Mouse (Mus musculus) midbrain, embryonic 11.5 days (tissue): ENCODE measurements around the gene Carns1. TPM values are rescaled to one million over a fixed set of nuclear protein-coding genes. Genes with fewer than 3 reads are reported as not detected.
"Not testable (repeated sequence)": the region's sequence is repeated elsewhere in the genome, so short reads cannot be mapped to it uniquely, and the experiment has no call there.

Experiments
- ATAC-seq: fragments of 200-750 bp; cut with Nextera tagmentation; 2 replicates; pipeline ENCODE4 v1.8.0; 2017; ENCODE audit warnings: moderate TSS enrichment, moderate library complexity; ENCODE audit not compliant: low FRiP score
- DNase-seq: peaks from one replicate; pipeline ENCODE4 v3.0.0; 2015; ENCODE audit warnings: low spot score; ENCODE audit errors: missing footprints
- H3K27ac ChIP-seq: fragments of 300-500 bp; sonication (generic); 2 replicates; pipeline ENCODE4 v1.5.1; 2014; ENCODE audit warnings: low read depth, low read length
- H3K27me3 ChIP-seq: fragments of 300-500 bp; sonication (generic); 2 replicates; pipeline ENCODE4 v1.6.1; 2014; ENCODE audit warnings: mild to moderate bottlenecking, low read length, moderate library complexity, mixed read lengths; ENCODE audit not compliant: control insufficient read depth, insufficient read depth
- H3K36me3 ChIP-seq: fragments of 300-500 bp; sonication (generic); 2 replicates; pipeline ENCODE4 v1.6.1; 2014; ENCODE audit warnings: mild to moderate bottlenecking, low read length, moderate library complexity, mixed read lengths; ENCODE audit not compliant: control insufficient read depth, insufficient read depth
- H3K4me1 ChIP-seq: fragments of 300-500 bp; sonication (generic); 2 replicates; pipeline ENCODE4 v1.6.1; 2014; ENCODE audit warnings: low read length; ENCODE audit not compliant: control insufficient read depth, insufficient read depth
- H3K4me2 ChIP-seq: fragments of 300-500 bp; sonication (generic); 2 replicates; pipeline ENCODE4 v1.6.1; 2014; ENCODE audit warnings: mild to moderate bottlenecking, moderate library complexity
- H3K4me3 ChIP-seq: fragments of 300-500 bp; sonication (generic); 2 replicates; pipeline ENCODE4 v1.5.1; 2014; ENCODE audit warnings: low read depth, low read length
- H3K9ac ChIP-seq: fragments of 300-500 bp; sonication (generic); 2 replicates; pipeline ENCODE4 v1.6.1; 2014; ENCODE audit warnings: low read length
- H3K9me3 ChIP-seq: fragments of 300-500 bp; sonication (generic); 2 replicates; pipeline ENCODE4 v1.6.1; 2016; ENCODE audit warnings: low read length; ENCODE audit not compliant: control insufficient read depth
- WGBS: fragments of 180-500 bp; shearing (Covaris S2); extraction: QIAGEN DNeasy Blood & Tissue Kit; methylation state at CpG from one replicate; pipeline ENCODE4 v1.1.7; 2014; 5-methylcytosine and 5-hydroxymethylcytosine counted together
- polyA plus RNA-seq: library from polyadenylated mRNA; unstranded; fragments of >200 nt; fragmentation: Nextera tagmentation; extraction: Ambion mirVana; gene quantifications from 2 replicates; pipeline ENCODE4 v1.2.1, GENCODE M21; 2014

Carns1 gene
- polyA plus RNA-seq, 1 experiment from 2014 or later: 2.9 TPM

DNA sequence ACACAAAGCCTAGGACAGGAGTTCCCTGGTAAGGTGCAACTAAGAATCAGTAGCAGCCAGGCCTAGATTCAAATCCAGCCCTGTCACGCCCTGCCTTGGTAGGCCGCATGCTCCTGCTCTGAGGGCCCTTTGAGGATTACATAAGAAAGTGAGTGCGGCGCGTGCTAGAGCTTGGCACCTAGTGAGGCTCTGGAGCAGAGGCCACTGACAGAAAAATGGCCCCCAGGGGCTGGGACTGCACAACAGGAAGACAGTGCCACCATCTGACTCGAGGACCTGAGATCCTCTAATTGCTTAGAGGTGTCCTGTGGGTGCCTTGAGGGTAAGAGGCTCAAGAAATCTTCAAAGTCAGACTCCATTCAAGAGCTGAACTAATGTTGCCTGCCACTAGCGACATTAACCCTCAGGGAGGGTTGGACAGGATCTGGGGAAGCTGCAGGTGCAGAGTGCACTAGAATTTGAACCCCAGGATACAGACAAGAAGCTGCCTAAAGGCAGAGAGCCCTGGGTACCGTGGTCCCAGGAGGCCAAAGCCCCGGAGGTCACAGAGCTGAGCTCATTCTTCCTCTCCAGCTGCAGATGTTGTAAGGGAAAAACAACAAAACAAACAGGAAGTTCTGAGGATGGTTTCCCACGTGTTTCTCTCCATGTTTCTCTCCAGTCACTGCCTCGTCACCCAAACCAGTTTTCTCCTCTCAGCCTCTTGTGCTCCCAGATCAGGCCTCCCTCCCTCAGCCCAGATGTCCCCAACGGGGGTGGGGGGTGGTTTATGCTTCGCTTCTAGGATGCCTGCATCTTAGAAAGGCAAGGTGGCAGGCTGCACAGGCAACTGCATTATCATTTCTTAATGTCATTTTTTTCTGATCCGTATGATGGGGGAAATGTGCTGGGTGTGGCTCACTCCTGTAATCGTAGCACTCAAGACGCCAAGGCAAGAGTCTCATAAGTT lies 30.5 kb downstream of the Carns1 start:
- H3K27me3 ChIP-seq: no peaks in the 10 kb centered on the region
- no peak for ATAC-seq
- H3K4me1 ChIP-seq: peaks cover 14% of the 10 kb centered on the region
- no peaks in the 10 kb centered on the region for H3K36me3 ChIP-seq
- no peak overlapping the region for H3K4me2 ChIP-seq
- WGBS: 87% methylated on average over 16 of the region's 16 CpGs
- H3K9me3 ChIP-seq: no peaks in the 10 kb centered on the region
- no peak overlapping the region for H3K27ac ChIP-seq
- no peak overlapping the region for H3K9ac ChIP-seq
- H3K4me3 ChIP-seq: no peak overlapping the region
- no peak for DNase-seq

DNA sequence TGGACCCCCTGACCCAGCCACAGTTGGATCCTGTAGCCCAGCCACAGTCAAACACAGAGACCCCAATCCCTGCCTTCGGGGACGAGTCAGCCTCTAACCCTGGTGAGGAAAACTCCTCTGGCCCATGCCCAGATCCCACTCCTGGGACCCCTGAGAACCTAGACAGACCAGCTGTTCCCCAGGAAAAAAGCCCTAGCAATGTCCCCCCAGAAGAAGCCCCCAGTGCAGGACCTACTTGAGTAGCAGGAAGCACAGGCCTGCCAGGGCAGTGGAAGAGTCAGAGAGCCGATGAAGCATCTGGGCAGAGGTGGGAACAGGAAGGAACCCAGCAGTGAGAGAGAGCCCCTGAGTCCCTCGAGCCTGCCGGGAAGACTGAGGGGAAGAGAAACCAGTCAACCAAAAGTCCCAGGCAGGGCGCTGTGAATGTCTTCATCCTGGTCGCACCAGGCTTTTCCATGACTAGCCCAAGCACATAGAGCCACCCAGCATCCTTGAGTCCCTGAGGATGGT lies 31.5 kb downstream of the Carns1 start, which contains the start of gene Cabp4:
TSS of gene Cabp4 (minus strand) at position 275 of the 510 bp plus-strand sequence.
- DNase-seq (no peak), ATAC-seq (no peak)
- no peak within 1 kb of the TSS for H3K27ac ChIP-seq
- no peaks in the 10 kb centered on the region for H3K36me3 ChIP-seq
- no peaks in the 10 kb centered on the region for H3K27me3 ChIP-seq
- H3K4me1 ChIP-seq: peaks cover 8% of the 10 kb centered on the region
- 84% methylated on average over 7 of the region's 7 CpGs for WGBS
- no peak within 1 kb of the TSS for H3K4me2 ChIP-seq
- H3K4me3 ChIP-seq: no peak within 1 kb of the TSS
- H3K9me3 ChIP-seq: no peaks in the 10 kb centered on the region
- H3K9ac ChIP-seq: no peak within 1 kb of the TSS

DNA sequence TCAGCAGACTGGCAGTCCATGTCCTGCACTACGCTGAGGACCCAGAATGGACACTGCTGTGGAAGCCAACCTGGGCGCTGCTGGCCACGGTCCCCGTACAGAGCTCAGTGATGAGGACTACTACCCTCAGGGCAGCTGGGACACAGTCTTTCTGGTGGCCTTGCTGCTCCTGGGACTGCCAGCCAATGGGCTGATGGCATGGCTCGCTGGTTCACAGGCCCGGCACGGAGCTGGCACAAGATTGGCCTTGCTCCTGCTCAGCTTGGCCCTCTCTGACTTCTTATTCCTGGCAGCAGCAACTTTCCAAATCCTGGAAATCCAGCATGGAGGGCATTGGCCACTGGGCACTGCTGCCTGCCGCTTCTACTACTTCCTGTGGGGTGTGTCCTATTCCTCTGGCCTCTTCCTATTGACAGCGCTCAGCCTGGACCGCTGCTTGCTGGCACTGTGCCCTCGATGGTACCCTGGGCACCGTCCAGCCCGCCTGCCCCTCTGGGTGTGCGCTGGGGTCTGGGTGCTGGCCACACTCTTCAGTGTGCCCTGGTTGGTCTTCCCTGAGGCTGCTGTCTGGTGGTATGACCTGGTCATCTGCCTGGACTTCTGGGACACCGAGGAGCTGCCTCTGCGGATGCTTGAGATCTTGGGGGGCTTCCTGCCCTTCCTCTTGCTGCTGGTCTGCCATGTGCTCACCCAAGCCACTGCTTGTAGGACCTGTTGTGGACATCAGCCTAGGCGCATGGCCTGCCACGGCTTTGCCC lies 32.7 kb downstream of the Carns1 start:
- no peak overlapping the region for H3K27ac ChIP-seq
- no peak overlapping the region for H3K4me3 ChIP-seq
- no peak for ATAC-seq
- H3K9ac ChIP-seq: no peak overlapping the region
- no peaks in the 10 kb centered on the region for H3K36me3 ChIP-seq
- no peaks in the 10 kb centered on the region for H3K27me3 ChIP-seq
- H3K4me2 ChIP-seq: no peak overlapping the region
- H3K9me3 ChIP-seq: no peaks in the 10 kb centered on the region
- WGBS: 92% methylated on average over 18 of the region's 18 CpGs
- peaks cover under 1% of the 10 kb centered on the region; the same call in 1 of the 2 replicates for H3K4me1 ChIP-seq
- no peak for DNase-seq

DNA sequence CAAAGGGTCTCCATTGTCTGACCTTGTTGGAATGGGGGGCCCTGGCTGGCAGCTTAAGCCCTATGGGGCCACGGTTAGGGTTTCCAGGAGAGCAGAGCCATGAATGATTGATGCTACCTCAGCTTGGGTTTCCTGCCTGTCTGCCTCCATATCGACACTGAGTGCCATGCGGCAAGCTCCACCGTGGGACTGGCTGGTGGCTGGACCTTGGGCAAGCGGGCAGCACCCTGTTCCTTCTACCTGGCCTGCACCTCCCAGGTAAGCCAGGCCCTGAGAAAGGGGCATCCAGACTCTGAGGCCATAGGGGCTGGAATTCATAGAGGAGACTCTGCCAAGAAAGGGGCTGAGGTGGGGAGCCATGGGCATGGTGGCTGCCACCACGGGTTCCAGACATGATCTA lies 35.1 kb downstream of the Carns1 start:
- H3K4me1 ChIP-seq: no peaks in the 10 kb centered on the region
- H3K36me3 ChIP-seq: no peaks in the 10 kb centered on the region
- 81% methylated on average over 6 of the region's 6 CpGs for WGBS
- H3K9ac ChIP-seq: no peak overlapping the region
- H3K9me3 ChIP-seq: no peaks in the 10 kb centered on the region
- no peak overlapping the region for H3K4me2 ChIP-seq
- no peaks in the 10 kb centered on the region for H3K27me3 ChIP-seq
- no peak overlapping the region for H3K27ac ChIP-seq
- DNase-seq: no peak
- ATAC-seq: no peak
- H3K4me3 ChIP-seq: no peak overlapping the region

DNA sequence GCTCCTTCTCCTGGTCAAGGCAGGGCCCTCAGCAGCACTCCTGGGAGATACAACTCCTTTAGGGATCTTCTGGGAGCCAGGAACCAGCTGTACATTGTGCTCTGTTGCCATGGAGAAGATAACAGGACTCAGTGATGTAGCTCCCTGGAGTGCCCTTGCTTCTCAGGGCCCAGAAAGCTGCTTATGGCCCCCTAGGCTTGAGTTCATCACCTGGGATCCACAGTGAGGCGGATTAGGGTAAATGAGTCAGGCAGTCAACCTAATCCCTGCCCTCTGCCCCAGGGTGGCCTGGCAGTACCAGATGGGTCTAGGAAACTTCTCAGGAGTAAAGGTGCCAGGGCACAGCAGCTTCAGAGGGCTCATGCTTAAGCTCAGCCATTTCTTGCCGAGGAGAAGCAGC lies 35.8 kb downstream of the Carns1 start, which contains the start of gene Gpr152:
TSS of gene Gpr152 (plus strand) at position 342 of the 400 bp plus-strand sequence.
- 69% methylated on average over 2 of the region's 2 CpGs for WGBS
- Histone ChIP-seq H3K36me3 (no peaks in the 10 kb centered on the region), H3K27ac (no peak within 1 kb of the TSS), H3K4me1 (no peaks in the 10 kb centered on the region), H3K9ac (no peak within 1 kb of the TSS), H3K9me3 (no peaks in the 10 kb centered on the region), H3K4me2 (no peak within 1 kb of the TSS), H3K27me3 (no peaks in the 10 kb centered on the region), H3K4me3 (no peak within 1 kb of the TSS)
- ATAC-seq (no peak), DNase-seq (no peak)

DNA sequence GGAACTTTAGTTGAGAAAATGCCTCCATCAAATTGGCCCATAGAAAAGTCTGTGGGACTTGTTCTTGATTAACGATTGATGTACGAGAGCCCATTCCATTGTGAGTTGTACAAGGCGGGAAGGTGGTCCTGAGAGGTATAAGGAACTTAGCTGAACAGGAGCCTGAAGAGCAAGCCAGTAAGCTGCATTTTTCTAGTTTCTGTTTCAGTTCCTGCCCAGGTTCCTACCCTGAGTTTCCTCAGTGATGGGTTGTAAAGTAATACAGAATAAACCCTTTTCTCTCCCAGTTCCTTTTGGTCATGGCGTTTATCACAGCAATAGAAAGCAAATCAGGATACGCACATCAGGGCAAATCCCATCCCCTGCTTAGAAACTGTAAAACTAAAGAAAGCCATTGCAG lies 37.4 kb downstream of the Carns1 start:
- 82% methylated on average over 5 of the region's 5 CpGs for WGBS
- no peaks in the 10 kb centered on the region for H3K9me3 ChIP-seq

DNA sequence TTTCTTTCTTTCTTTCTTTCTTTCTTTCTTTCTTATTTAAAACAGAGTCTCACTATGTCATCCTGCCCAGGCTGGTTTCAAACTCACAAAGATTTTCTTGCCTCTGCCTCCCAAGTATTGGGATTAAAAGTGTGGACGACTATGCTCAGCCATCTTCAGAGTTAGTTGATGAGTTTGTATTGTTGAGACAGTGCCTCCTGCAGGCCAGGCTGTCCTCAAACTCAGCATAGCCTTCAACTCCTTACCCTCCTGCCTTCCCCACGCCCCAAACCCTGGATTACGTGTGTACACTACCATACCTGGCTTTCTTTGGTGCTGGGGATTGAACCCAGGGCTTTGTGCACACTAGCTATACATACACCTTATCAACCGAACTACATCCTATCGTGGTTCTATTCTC lies 38.8 kb downstream of the Carns1 start:
- 79% methylated on average over 5 of the region's 5 CpGs for WGBS
- Histone ChIP-seq H3K9ac (no peak overlapping the region), H3K27ac (no peak overlapping the region), H3K4me1 (no peaks in the 10 kb centered on the region), H3K9me3 (no peaks in the 10 kb centered on the region), H3K36me3 (peaks cover 3% of the 10 kb centered on the region), H3K4me2 (no peak overlapping the region), H3K27me3 (no peaks in the 10 kb centered on the region), H3K4me3 (no peak overlapping the region)
- ATAC-seq (no peak), DNase-seq (no peak)

More for the DNA sequence above, 37.4 kb downstream of the Carns1 start:
- Histone ChIP-seq H3K4me3 (no peak overlapping the region), H3K27me3 (no peaks in the 10 kb centered on the region), H3K4me1 (no peaks in the 10 kb centered on the region), H3K4me2 (no peak overlapping the region), H3K9ac (no peak overlapping the region), H3K27ac (no peak overlapping the region), H3K36me3 (no peaks in the 10 kb centered on the region; the same call in 1 of the 2 replicates)
- ATAC-seq (no peak), DNase-seq (no peak)

DNA sequence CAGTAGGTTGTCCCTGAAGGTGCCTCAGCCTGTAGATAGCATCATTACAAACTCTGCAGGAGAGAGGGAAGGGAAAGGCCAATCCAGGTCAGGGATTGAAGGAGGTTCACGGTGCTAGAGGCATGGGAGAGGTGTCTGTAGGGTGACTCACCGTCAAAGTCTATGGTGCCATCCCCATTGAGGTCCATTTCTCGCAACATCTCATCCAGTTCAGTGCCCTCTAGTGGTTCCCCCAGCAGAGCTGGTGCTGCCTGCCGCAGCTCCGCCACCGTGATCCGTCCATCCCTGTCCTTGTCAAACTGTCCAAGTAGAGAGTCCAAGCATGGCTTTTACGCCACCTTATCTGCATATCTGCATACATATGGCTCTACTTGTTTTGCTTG lies 39.3 kb downstream of the Carns1 start:
- not testable (repeated sequence) for H3K27ac ChIP-seq, ATAC-seq, H3K4me3 ChIP-seq, H3K36me3 ChIP-seq, H3K9ac ChIP-seq, DNase-seq, H3K9me3 ChIP-seq, H3K4me1 ChIP-seq, H3K27me3 ChIP-seq, H3K4me2 ChIP-seq
- 28% methylated on average over 8 of the region's 8 CpGs for WGBS
